Mouse (Mus musculus): ENCODE measurements around the gene Cables2. TPM values are rescaled to one million over a fixed set of nuclear protein-coding genes. Genes with fewer than 3 reads are reported as not detected.

Gene Cables2
- polyA plus RNA-seq (2015; fragmentation: Nextera tagmentation; extraction: Ambion mirVana) = 2.8 and 4.8 TPM in 2 replicates

- no peaks in the 10 kb centered on the region for H3K9me3 ChIP-seq (ENCODE audit: control insufficient read depth, low read length)
- H3K4me2 ChIP-seq (ENCODE audit: low read depth, low read length) = peak within 1 kb of the TSS; percentile 91
- peaks cover 32% of the 10 kb centered on the region for H3K4me1 ChIP-seq (ENCODE audit: control insufficient read depth, insufficient read depth, low read length)
- H3K36me3 ChIP-seq (ENCODE audit: control insufficient read depth, insufficient read depth, low read length) = no peaks in the 10 kb centered on the region
- 4% methylated on average over 68 of the region's 68 CpGs for WGBS
- ATAC-seq = peak; percentile 87
- peak within 1 kb of the TSS; percentile 85 for H3K4me3 ChIP-seq (ENCODE audit: low read length)
- H3K27ac ChIP-seq (ENCODE audit: low read length) = peak within 1 kb of the TSS; percentile 77
- peak within 1 kb of the TSS; percentile 94 for H3K9ac ChIP-seq (ENCODE audit: low read depth, low read length)
- no peaks in the 10 kb centered on the region for H3K27me3 ChIP-seq (replicated peaks; ENCODE audit: control insufficient read depth, insufficient read depth, low read length)
These were observed at the start of gene Cables2 for GRCm38 (mm10) chr2:180273394-180274244. TSS of gene Cables2 (minus strand) at chr2:180273496.

- WGBS = 15% methylated on average over 14 of the region's 14 CpGs
- 0 out of 2 replicates have a peak overlapping the region, but pooled peaks have one; percentile 25 for H3K27ac ChIP-seq (ENCODE audit: low read length)
- peak; percentile 84 for ATAC-seq
These were observed 49.5 kb upstream of the Cables2 start for GRCm38 (mm10) chr2:180322674-180323355.

GRCm38 (mm10) chr2:180320216-180320615, 46.9 kb upstream of the Cables2 start:
- Histone ChIP-seq H3K36me3 (ENCODE audit: control insufficient read depth, insufficient read depth, low read length) (no peaks in the 10 kb centered on the region), H3K27me3 (replicated peaks; ENCODE audit: control insufficient read depth, insufficient read depth, low read length) (no peaks in the 10 kb centered on the region), H3K4me2 (ENCODE audit: low read depth, low read length) (no peak overlapping the region), H3K4me1 (ENCODE audit: control insufficient read depth, insufficient read depth, low read length) (peaks cover 17% of the 10 kb centered on the region), H3K9me3 (ENCODE audit: control insufficient read depth, low read length) (no peaks in the 10 kb centered on the region), H3K4me3 (ENCODE audit: low read length) (no peak overlapping the region), H3K9ac (ENCODE audit: low read depth, low read length) (no peak overlapping the region), H3K27ac (ENCODE audit: low read length) (no peak overlapping the region)
- 82% methylated on average over 4 of the region's 4 CpGs for WGBS
- no peak for ATAC-seq

More at GRCm38 (mm10) chr2:180322674-180323355, 49.5 kb upstream of the Cables2 start:
- Histone ChIP-seq H3K36me3 (ENCODE audit: control insufficient read depth, insufficient read depth, low read length) (0 out of 2 replicates have a peak, but pooled peaks cover 3% of the 10 kb centered on the region), H3K4me3 (ENCODE audit: low read length) (no peak overlapping the region), H3K9me3 (ENCODE audit: control insufficient read depth, low read length) (no peaks in the 10 kb centered on the region), H3K9ac (ENCODE audit: low read depth, low read length) (no peak overlapping the region), H3K4me1 (ENCODE audit: control insufficient read depth, insufficient read depth, low read length) (peaks cover 17% of the 10 kb centered on the region), H3K4me2 (ENCODE audit: low read depth, low read length) (0 out of 2 replicates have a peak overlapping the region, but pooled peaks have one; percentile 1), H3K27me3 (replicated peaks; ENCODE audit: control insufficient read depth, insufficient read depth, low read length) (no peaks in the 10 kb centered on the region)

GRCm38 (mm10) chr2:180317591-180317990, 44.3 kb upstream of the Cables2 start:
- Histone ChIP-seq H3K4me1 (ENCODE audit: control insufficient read depth, insufficient read depth, low read length) (peaks cover 10% of the 10 kb centered on the region), H3K4me2 (ENCODE audit: low read depth, low read length) (no peak overlapping the region), H3K27me3 (replicated peaks; ENCODE audit: control insufficient read depth, insufficient read depth, low read length) (no peaks in the 10 kb centered on the region), H3K9ac (ENCODE audit: low read depth, low read length) (no peak overlapping the region), H3K9me3 (ENCODE audit: control insufficient read depth, low read length) (no peaks in the 10 kb centered on the region), H3K4me3 (ENCODE audit: low read length) (no peak overlapping the region), H3K36me3 (ENCODE audit: control insufficient read depth, insufficient read depth, low read length) (no peaks in the 10 kb centered on the region), H3K27ac (ENCODE audit: low read length) (no peak overlapping the region)
- no peak for ATAC-seq
- 78% methylated on average over 7 of the region's 7 CpGs for WGBS

- Histone ChIP-seq H3K4me2 (ENCODE audit: low read depth, low read length) (no peak overlapping the region), H3K36me3 (ENCODE audit: control insufficient read depth, insufficient read depth, low read length) (no peaks in the 10 kb centered on the region), H3K9ac (ENCODE audit: low read depth, low read length) (no peak overlapping the region), H3K4me1 (ENCODE audit: control insufficient read depth, insufficient read depth, low read length) (no peaks in the 10 kb centered on the region; the same call in 1 of the 2 replicates), H3K9me3 (ENCODE audit: control insufficient read depth, low read length) (no peaks in the 10 kb centered on the region), H3K4me3 (ENCODE audit: low read length) (no peak overlapping the region), H3K27ac (ENCODE audit: low read length) (peak overlapping the region; percentile 50), H3K27me3 (replicated peaks; ENCODE audit: control insufficient read depth, insufficient read depth, low read length) (no peaks in the 10 kb centered on the region)
- 73% methylated on average over 2 of the region's 2 CpGs for WGBS
- peak; percentile 92 for ATAC-seq
These were observed 41.0 kb upstream of the Cables2 start for GRCm38 (mm10) chr2:180314292-180314691.

- no peaks in the 10 kb centered on the region for H3K36me3 ChIP-seq (ENCODE audit: control insufficient read depth, insufficient read depth, low read length)
- no peak overlapping the region for H3K4me3 ChIP-seq (ENCODE audit: low read length)
- H3K4me2 ChIP-seq (ENCODE audit: low read depth, low read length) = no peak overlapping the region
- H3K9ac ChIP-seq (ENCODE audit: low read depth, low read length) = no peak overlapping the region
- no peak for ATAC-seq
- H3K9me3 ChIP-seq (ENCODE audit: control insufficient read depth, low read length) = no peaks in the 10 kb centered on the region
- H3K27ac ChIP-seq (ENCODE audit: low read length) = no peak overlapping the region
- WGBS = 85% methylated on average over 4 of the region's 4 CpGs
- H3K27me3 ChIP-seq (replicated peaks; ENCODE audit: control insufficient read depth, insufficient read depth, low read length) = no peaks in the 10 kb centered on the region
- no peaks in the 10 kb centered on the region; the same call in 1 of the 2 replicates for H3K4me1 ChIP-seq (ENCODE audit: control insufficient read depth, insufficient read depth, low read length)
These were observed 37.9 kb upstream of the Cables2 start for GRCm38 (mm10) chr2:180311147-180311546.

GRCm38 (mm10) chr2:180307680-180308079, 34.4 kb upstream of the Cables2 start:
- 39% methylated on average over 2 of the region's 2 CpGs for WGBS
- H3K36me3 ChIP-seq (ENCODE audit: control insufficient read depth, insufficient read depth, low read length) = no peaks in the 10 kb centered on the region
- no peak overlapping the region for H3K4me3 ChIP-seq (ENCODE audit: low read length)
- ATAC-seq = no peak
- H3K4me1 ChIP-seq (ENCODE audit: control insufficient read depth, insufficient read depth, low read length) = 0 out of 2 replicates have a peak, but pooled peaks cover 3% of the 10 kb centered on the region
- no peak overlapping the region for H3K27ac ChIP-seq (ENCODE audit: low read length)
- no peak overlapping the region for H3K4me2 ChIP-seq (ENCODE audit: low read depth, low read length)
- no peak overlapping the region for H3K9ac ChIP-seq (ENCODE audit: low read depth, low read length)
- no peaks in the 10 kb centered on the region for H3K27me3 ChIP-seq (replicated peaks; ENCODE audit: control insufficient read depth, insufficient read depth, low read length)
- no peaks in the 10 kb centered on the region for H3K9me3 ChIP-seq (ENCODE audit: control insufficient read depth, low read length)

- no peaks in the 10 kb centered on the region for H3K27me3 ChIP-seq (replicated peaks; ENCODE audit: control insufficient read depth, insufficient read depth, low read length)
- no peak overlapping the region for H3K27ac ChIP-seq (ENCODE audit: low read length)
- no peak overlapping the region for H3K4me2 ChIP-seq (ENCODE audit: low read depth, low read length)
- no peaks in the 10 kb centered on the region for H3K9me3 ChIP-seq (ENCODE audit: control insufficient read depth, low read length)
- peaks cover 3% of the 10 kb centered on the region; the same call in 1 of the 2 replicates for H3K4me1 ChIP-seq (ENCODE audit: control insufficient read depth, insufficient read depth, low read length)
- no peaks in the 10 kb centered on the region for H3K36me3 ChIP-seq (ENCODE audit: control insufficient read depth, insufficient read depth, low read length)
- no peak overlapping the region for H3K9ac ChIP-seq (ENCODE audit: low read depth, low read length)
- no peak for ATAC-seq
- no peak overlapping the region for H3K4me3 ChIP-seq (ENCODE audit: low read length)
- 52% methylated on average over 8 of the region's 8 CpGs for WGBS
These were observed 33.3 kb upstream of the Cables2 start for GRCm38 (mm10) chr2:180306423-180307168.

GRCm38 (mm10) chr2:180306009-180306408, 32.7 kb upstream of the Cables2 start:
- Histone ChIP-seq H3K4me3 (ENCODE audit: low read length) (no peak overlapping the region), H3K27me3 (replicated peaks; ENCODE audit: control insufficient read depth, insufficient read depth, low read length) (no peaks in the 10 kb centered on the region), H3K4me1 (ENCODE audit: control insufficient read depth, insufficient read depth, low read length) (peaks cover 9% of the 10 kb centered on the region; the same call in 1 of the 2 replicates), H3K27ac (ENCODE audit: low read length) (no peak overlapping the region), H3K9me3 (ENCODE audit: control insufficient read depth, low read length) (no peaks in the 10 kb centered on the region), H3K36me3 (ENCODE audit: control insufficient read depth, insufficient read depth, low read length) (no peaks in the 10 kb centered on the region), H3K9ac (ENCODE audit: low read depth, low read length) (no peak overlapping the region), H3K4me2 (ENCODE audit: low read depth, low read length) (no peak overlapping the region)
- ATAC-seq = no peak
- WGBS = 83% methylated on average over 2 of the region's 2 CpGs
